Mouse (Mus musculus) liver, adult 2 months (tissue): ENCODE measurements at regions not wholly inside any gene's neighbourhood (a gene's known extent, or its start where the extent isn't known, plus 50 kb on each side); places are given as distances from the start of the nearest gene placed in this dataset.

Source experiments
- CTCF ChIP-seq: fragments of 200-500 bp; IDR thresholded peaks from 2 replicates; pipeline ENCODE4 v1.5.1; 2011; ENCODE audit warnings: low read depth, low read length, control low read depth
- POLR2A ChIP-seq: fragments of 200-500 bp; IDR thresholded peaks from 2 replicates; pipeline ENCODE4 v1.6.1; 2011; ENCODE audit warnings: low read length, control low read depth; ENCODE audit not compliant: insufficient read depth; ENCODE audit errors: extremely low read depth

DNA sequence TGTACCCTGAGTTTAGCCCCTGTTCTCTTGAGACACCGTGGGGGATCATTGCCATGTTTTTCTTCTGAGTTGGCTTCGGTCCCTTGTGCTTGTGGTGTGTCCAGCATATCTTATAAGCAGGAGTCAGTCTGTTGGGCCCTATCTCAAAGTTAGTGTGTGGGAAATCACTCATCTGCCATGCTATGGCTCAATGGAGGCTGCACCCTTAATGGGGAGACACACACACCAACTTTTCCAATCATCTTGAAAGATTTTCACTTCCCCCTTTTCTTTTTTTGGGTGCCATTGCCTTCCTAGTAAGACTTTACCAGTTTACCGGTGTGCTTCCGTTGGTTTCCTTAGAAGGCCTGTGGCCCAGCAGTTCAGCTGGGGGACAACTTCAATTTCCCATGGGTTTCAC lies 130.6 kb upstream of the Ado start:
- TF ChIP-seq CTCF (no peak), POLR2A (no peak)
